Mouse (Mus musculus) embryonic facial prominence, embryonic 11.5 days (tissue): ENCODE data around the gene Vars2. TPM values are rescaled to one million over a fixed set of nuclear protein-coding genes. Genes with fewer than 3 reads are reported as not detected.
A peak's percentile ranks its signal among the peaks of the same experiment; 100 is the strongest.

Source experiments
- ATAC-seq: fragments of 200-750 bp; cut with Nextera tagmentation; replicated peaks from 2 replicates; pipeline ENCODE4 v1.8.0; 2017; ENCODE audit warnings: low read depth; ENCODE audit not compliant: insufficient number of reproducible peaks, low FRiP score, low TSS enrichment
- DNase-seq: peaks from one replicate; pipeline ENCODE4 v3.0.0-alpha.2; 2015; ENCODE audit warnings: low spot score
- H3K27ac ChIP-seq: fragments of 300-500 bp; sonication (generic); replicated peaks from 2 replicates; pipeline ENCODE4 v1.5.1; 2014; ENCODE audit warnings: mild to moderate bottlenecking, low read depth, low read length, control low read depth
- H3K27me3 ChIP-seq: fragments of 300-500 bp; sonication (generic); 2 replicates; pipeline ENCODE4 v1.6.1; 2014; ENCODE audit warnings: mild to moderate bottlenecking, low read length, moderate library complexity, mixed read lengths; ENCODE audit not compliant: control insufficient read depth, insufficient read depth
- H3K36me3 ChIP-seq: fragments of 300-500 bp; sonication (generic); replicated peaks from 2 replicates; pipeline ENCODE4 v1.6.1; 2014; ENCODE audit warnings: low read depth, mild to moderate bottlenecking, low read length, moderate library complexity, mixed read lengths; ENCODE audit not compliant: control insufficient read depth, insufficient read depth
- H3K4me1 ChIP-seq: fragments of 300-500 bp; sonication (generic); 2 replicates; pipeline ENCODE4 v1.6.1; 2014; ENCODE audit warnings: low read length, mixed read lengths; ENCODE audit not compliant: control insufficient read depth, insufficient read depth
- H3K4me2 ChIP-seq: fragments of 300-500 bp; sonication (generic); 2 replicates; pipeline ENCODE4 v1.6.1; 2014; ENCODE audit warnings: low read depth, mild to moderate bottlenecking, control low read depth, low read length, moderate library complexity
- H3K4me3 ChIP-seq: fragments of 300-500 bp; sonication (generic); 2 replicates; pipeline ENCODE4 v1.5.1; 2014; ENCODE audit warnings: low read depth, low read length, control low read depth
- H3K9ac ChIP-seq: fragments of 300-500 bp; sonication (generic); replicated peaks from 2 replicates; pipeline ENCODE4 v1.6.1; 2014; ENCODE audit warnings: mild to moderate bottlenecking, control low read depth, low read length
- H3K9me3 ChIP-seq: fragments of 300-500 bp; sonication (generic); replicated peaks from 2 replicates; pipeline ENCODE4 v1.6.1; 2016; ENCODE audit warnings: mild to moderate bottlenecking, low read length, inconsistent platforms, mixed read lengths; ENCODE audit not compliant: control insufficient read depth
- WGBS: fragments of 180-500 bp; shearing (Covaris S2); extraction: QIAGEN DNeasy Blood & Tissue Kit; methylation state at CpG from one replicate; pipeline ENCODE4 v1.1.7; 2014; 5-methylcytosine and 5-hydroxymethylcytosine counted together
- polyA plus RNA-seq: library from polyadenylated mRNA; unstranded; fragments of >200 nt; fragmentation: Nextera tagmentation; extraction: Ambion mirVana; gene quantifications from 2 replicates; pipeline ENCODE4 v1.2.1, GENCODE M21; 2014

The Vars2 gene
- polyA plus RNA-seq, 1 experiment from 2014 or later = 10.4 TPM

DNA sequence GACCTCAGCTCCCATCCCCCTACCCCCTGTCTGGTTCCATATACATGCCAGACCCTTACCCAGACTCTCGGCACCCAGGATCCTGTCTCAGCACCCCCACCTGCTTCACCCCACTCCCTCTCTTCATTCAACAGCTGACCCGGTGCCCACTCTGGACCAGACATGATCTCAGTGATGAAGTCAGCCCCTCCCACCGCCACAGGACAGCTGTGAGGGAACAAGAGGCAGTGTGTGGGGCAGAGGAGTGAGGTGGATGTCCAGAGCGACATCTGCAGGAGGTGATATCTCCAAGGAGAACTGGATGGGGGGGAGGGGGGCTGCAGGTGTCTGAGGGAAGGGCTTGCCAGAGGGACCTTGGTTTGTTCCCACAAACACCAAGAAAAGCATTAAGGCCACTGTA is 24.4 kb upstream of the Vars2 start:
- Histone ChIP-seq H3K27ac (no peak overlapping the region), H3K4me1 (no peaks in the 10 kb centered on the region), H3K4me3 (no peak overlapping the region), H3K4me2 (no peak overlapping the region), H3K9me3 (no peaks in the 10 kb centered on the region), H3K27me3 (no peaks in the 10 kb centered on the region), H3K9ac (no peak overlapping the region), H3K36me3 (peaks cover 10% of the 10 kb centered on the region)
- ATAC-seq (no peak), DNase-seq (no peak)
- 80% methylated on average over 4 of the region's 4 CpGs for WGBS

DNA sequence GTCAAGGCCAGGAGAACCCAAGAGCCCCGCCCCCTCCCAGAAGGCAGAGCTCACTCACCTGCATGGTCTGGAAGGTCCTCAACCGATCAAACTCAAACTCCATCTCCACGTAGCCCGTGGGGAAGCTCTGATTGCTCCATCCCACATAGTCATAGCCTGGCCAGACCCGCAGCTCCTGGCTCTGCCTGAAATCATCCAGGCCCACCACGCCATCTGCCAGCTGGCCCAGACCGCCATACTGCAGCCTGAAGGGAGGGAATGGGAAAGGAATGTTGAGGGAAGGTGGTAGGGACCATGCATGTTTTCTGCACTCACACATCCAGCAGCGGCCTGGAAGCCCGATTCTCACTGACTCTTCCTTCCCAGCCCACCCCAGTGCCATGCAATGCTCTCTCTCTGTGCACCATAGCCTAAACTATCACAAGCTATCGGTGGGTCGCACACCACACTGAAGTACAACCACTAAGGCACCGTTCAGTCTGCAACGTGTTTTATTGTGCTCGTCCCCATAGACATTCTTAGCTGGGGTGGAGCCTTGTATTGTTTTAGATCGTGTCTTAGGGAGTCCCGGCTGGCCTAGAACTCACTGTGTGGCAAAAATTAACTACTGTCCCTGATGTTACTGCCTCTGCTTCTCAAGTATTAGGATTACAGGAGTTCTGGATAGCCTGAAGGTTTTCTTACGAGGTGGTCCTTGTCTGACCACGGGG is 22.7 kb upstream of the Vars2 start:
- no peak overlapping the region for H3K9ac ChIP-seq
- H3K36me3 ChIP-seq = peaks cover 10% of the 10 kb centered on the region
- no peak overlapping the region for H3K4me3 ChIP-seq
- no peak overlapping the region for H3K4me2 ChIP-seq
- DNase-seq (no peak), ATAC-seq (no peak)
- H3K4me1 ChIP-seq = no peaks in the 10 kb centered on the region
- no peak overlapping the region for H3K27ac ChIP-seq
- WGBS = 91% methylated on average over 18 of the region's 18 CpGs
- no peaks in the 10 kb centered on the region for H3K9me3 ChIP-seq
- no peaks in the 10 kb centered on the region for H3K27me3 ChIP-seq

DNA sequence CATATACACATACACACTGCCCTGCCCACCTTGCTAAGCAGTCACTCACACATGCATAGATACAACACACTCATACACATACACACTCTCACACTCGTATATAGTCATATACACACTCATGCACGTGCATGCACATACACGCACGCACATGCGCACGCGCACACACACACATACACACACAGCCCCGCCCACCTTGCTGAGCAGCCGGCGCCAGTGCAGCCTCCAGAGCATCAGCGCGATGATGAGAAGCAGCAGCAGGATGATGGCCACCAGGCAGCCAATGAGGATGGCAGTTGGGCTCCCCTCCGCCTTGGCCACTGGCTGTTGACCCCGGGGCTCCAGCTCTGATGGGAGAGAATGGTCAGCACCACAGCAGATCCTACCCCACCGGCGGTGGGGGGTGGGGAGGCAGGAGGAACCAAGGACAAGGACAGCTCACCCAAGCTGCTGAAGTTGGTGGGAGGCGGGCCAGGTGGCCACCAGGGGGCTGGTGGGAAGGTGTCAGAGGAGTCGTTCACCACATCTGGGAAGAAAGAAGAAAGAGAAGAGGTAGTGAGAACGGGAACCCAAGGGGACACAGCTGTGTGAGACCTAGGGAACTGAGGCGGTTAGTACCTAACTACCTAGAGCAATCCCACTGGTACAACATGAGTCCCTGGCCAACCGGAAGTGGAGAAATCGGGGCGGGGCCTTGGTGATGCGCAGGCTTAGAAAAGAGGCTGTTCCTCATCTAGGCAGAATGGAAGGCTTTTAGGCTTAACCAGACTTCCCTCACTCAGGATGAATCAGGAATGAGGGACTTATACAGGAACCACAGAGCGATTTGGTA is 21.2 kb upstream of the Vars2 start:
- peaks cover 10% of the 10 kb centered on the region for H3K36me3 ChIP-seq
- no peak for DNase-seq

DNA sequence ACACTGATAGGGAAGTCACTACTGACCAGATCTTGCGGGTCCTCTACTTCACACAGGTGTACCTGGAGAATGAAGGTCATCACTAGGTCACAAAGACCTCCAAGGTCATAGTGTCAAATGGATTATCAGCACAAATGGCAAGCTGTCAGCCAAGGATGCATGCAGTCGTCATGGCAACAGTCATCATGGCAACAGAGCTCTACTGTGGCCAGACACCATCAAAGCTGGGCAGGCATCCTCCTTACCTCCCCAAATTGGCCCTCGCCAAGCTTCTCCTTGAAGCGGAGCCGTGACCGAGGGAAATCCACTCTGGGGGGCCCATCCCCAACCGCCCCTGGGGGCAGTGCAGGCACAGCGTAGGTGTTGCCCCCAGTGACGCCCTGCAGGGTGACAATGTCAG is 17.7 kb upstream of the Vars2 start:
- H3K36me3 ChIP-seq = peaks cover 10% of the 10 kb centered on the region
- WGBS = 79% methylated on average over 9 of the region's 9 CpGs
- DNase-seq (no peak), ATAC-seq (no peak)
- H3K9ac ChIP-seq = no peak overlapping the region
- H3K4me1 ChIP-seq = no peaks in the 10 kb centered on the region
- no peak overlapping the region for H3K4me2 ChIP-seq
- H3K27me3 ChIP-seq = no peaks in the 10 kb centered on the region
- no peak overlapping the region for H3K4me3 ChIP-seq
- H3K9me3 ChIP-seq = no peaks in the 10 kb centered on the region
- no peak overlapping the region for H3K27ac ChIP-seq

More for the DNA sequence above, 21.2 kb upstream of the Vars2 start:
- ATAC-seq = no peak
- H3K4me1 ChIP-seq = no peaks in the 10 kb centered on the region
- H3K9me3 ChIP-seq = no peaks in the 10 kb centered on the region
- H3K4me3 ChIP-seq = no peak overlapping the region
- no peak overlapping the region for H3K4me2 ChIP-seq
- H3K27me3 ChIP-seq = no peaks in the 10 kb centered on the region
- H3K27ac ChIP-seq = no peak overlapping the region
- WGBS = 89% methylated on average over 25 of the region's 25 CpGs
- H3K9ac ChIP-seq = no peak overlapping the region

DNA sequence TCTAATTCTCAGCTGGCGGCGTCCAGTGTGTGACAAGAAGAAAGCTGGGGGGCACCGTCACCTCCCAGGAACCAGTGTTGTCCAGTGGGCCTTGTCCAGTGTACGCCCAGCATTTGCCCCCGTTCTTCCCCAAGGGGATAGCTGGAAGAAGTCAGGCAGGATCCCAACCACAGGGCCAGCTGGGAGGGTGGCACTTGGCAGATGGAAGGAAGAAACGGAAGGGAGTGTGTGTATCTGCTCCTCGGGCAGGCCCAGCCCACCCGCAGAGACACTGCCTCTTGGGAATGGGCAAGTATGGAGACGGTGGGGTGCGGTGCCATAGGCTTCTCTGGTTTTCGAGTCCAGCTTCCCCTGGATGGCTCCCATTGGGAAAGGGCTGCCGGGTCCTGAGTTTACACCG is 14.6 kb upstream of the Vars2 start:
- Histone ChIP-seq H3K36me3 (peaks cover under 1% of the 10 kb centered on the region), H3K9ac (no peak overlapping the region)

DNA sequence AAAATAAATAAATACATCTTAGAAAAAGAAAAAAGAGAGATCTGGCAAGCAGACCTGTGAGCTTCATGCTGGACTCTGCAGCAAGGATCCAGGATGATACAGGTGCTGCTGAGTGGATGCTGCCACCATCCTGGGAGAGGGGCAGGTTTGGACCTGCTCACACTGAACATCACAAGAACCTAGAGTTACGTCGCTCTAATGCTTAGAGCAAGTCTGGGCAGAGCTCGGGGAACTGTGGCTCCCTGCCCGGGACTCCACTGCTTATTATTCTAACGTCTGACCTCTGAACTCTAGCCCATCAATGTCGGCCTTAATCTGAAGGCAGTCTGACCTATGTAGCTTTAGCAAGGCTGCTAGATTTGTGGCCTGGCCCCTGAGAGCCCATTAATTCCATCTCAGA is 13.2 kb upstream of the Vars2 start:
- H3K4me3 ChIP-seq = no peak overlapping the region
- peak; percentile 39 for DNase-seq
- no peaks in the 10 kb centered on the region for H3K4me1 ChIP-seq
- H3K4me2 ChIP-seq = no peak overlapping the region
- ATAC-seq = no peak
- no peaks in the 10 kb centered on the region for H3K9me3 ChIP-seq
- WGBS = 20% methylated on average over 6 of the region's 6 CpGs
- H3K36me3 ChIP-seq = no peaks in the 10 kb centered on the region; the same call in 1 of the 2 replicates
- no peak overlapping the region for H3K9ac ChIP-seq
- no peak overlapping the region for H3K27ac ChIP-seq
- H3K27me3 ChIP-seq = no peaks in the 10 kb centered on the region

More for the DNA sequence above, 14.6 kb upstream of the Vars2 start:
- ATAC-seq = no peak
- H3K9me3 ChIP-seq = no peaks in the 10 kb centered on the region
- no peak for DNase-seq
- no peak overlapping the region for H3K27ac ChIP-seq
- H3K27me3 ChIP-seq = no peaks in the 10 kb centered on the region
- H3K4me3 ChIP-seq = no peak overlapping the region
- no peak overlapping the region for H3K4me2 ChIP-seq
- H3K4me1 ChIP-seq = no peaks in the 10 kb centered on the region
- WGBS = 92% methylated on average over 13 of the region's 13 CpGs

DNA sequence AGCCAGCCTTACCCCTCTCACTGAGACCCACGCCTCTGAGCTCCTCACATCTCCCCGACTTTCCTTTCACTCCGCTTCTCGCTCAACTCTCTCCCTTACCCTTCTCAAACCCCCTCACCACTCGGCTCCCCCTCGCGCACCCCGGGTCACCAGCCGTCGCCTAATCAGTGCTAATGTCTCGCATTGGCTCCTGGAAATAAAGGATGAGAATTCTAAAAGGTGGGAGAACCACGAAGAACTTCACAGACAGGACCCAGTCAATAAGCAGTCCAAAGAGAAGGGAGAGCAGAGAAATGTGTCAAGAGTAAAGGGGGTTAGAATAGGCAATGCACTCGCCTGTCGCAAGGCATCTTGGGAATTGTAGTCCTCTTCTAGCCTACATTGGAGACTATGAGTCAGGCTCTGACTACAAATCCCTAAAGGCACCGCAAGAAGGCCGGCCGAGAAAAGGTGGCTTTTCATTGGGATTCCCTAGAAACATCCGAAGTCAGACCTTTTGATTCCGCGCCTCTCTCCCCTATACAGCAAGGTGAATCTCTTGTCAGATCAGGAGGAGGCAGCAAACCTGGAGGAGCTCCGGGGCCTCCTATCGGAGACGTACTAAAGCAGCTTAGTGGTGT is 6.1 kb upstream of the Vars2 start, which contains the start of gene Gtf2h4:
Gene Gtf2h4 (minus strand): TSS at position 324 of the 620 bp plus-strand sequence.
- Histone ChIP-seq H3K4me1 (no peaks in the 10 kb centered on the region), H3K36me3 (no peaks in the 10 kb centered on the region), H3K4me3 (peak within 1 kb of the TSS; percentile 64), H3K4me2 (peak within 1 kb of the TSS; percentile 58), H3K27ac (no peak within 1 kb of the TSS), H3K27me3 (no peaks in the 10 kb centered on the region), H3K9ac (peak within 1 kb of the TSS; percentile 70), H3K9me3 (no peaks in the 10 kb centered on the region)
- DNase-seq = peak; percentile 98
- ATAC-seq = peak; percentile 87
- WGBS = 2% methylated on average over 23 of the region's 23 CpGs

DNA sequence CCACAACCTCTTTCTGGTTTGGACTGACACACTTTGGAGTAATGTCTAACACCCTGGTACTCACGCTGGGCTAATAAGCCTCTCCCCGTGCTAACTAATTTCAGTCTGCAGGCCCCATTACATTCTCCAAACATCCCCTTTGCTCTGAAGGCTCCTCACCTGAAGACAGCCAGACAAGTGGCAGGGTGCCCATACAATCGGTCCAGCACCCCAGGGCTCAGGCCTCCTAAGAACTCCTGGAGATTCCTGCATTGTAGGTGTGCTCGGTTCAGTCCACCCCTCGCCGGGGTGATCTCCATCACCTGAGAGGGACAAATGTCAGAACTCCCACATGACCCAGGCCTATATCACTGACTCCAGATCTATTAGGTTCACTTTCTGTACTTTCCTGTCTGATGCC is 5.1 kb upstream of the Vars2 start:
- no peaks in the 10 kb centered on the region for H3K4me1 ChIP-seq
- H3K4me2 ChIP-seq = no peak overlapping the region
- no peak overlapping the region for H3K27ac ChIP-seq
- no peak overlapping the region for H3K4me3 ChIP-seq
- DNase-seq = no peak
- H3K9ac ChIP-seq = no peak overlapping the region
- no peak for ATAC-seq
- 85% methylated on average over 6 of the region's 6 CpGs for WGBS
- H3K36me3 ChIP-seq = no peaks in the 10 kb centered on the region
- H3K27me3 ChIP-seq = no peaks in the 10 kb centered on the region
- no peaks in the 10 kb centered on the region for H3K9me3 ChIP-seq
